8 mouse cellular contexts compared by ENCODE assay signal in the genomic region with DNA sequence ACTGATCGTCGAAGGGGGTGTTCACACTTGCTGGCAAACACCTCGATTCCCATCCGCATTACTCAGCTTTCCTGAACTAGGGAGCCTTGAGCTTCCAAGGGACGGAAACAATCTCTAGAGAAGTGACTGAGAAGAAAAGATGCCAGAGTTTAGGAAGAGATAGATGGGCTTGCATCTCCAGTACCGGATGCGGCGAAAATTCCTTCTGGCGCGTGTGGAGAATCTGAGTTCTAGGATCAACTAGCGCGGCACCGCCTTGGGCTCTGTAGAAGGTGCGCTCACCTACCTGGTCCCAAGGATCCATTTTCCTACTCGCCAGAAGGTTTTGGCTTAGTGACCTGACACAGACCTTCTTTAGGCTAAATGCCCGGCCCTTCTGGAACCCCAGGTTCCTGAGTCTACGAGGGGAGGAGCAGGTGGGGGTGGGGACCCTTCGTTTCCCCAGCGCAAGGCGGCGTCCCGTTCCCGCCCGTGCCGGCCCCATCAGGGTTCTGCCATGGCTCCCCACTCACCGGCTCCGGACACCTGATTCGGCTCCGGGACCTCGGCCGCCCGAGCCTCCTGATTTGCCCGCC. TPM values are rescaled to one million over a fixed set of nuclear protein-coding genes. Genes with fewer than 3 reads are reported as not detected.
DNase-seq lines count a peak whose midpoint lies in the region; ATAC-seq and TF ChIP-seq lines count a peak whose summit lies in the region.

No protein-coding gene starts in this region.

- H3K27me3 ChIP-seq in forebrain, embryonic 16.5 days (replicated peaks; ENCODE audit: control insufficient read depth, insufficient read depth, low read length), result peaks cover 63% of the 10 kb centered on the region
- peaks cover 100% of the 10 kb centered on the region for H3K27me3 ChIP-seq in liver, embryonic 15.5 days
- peaks cover 76% of the 10 kb centered on the region for H3K27me3 ChIP-seq in stomach, embryonic 15.5 days (replicated peaks)

- peak overlapping the region; percentile 68 for H3K4me3 ChIP-seq in lung, adult 2 months (replicated peaks; ENCODE audit: extremely low read depth, low read depth, low read length)
- H3K4me3 ChIP-seq in forebrain, embryonic 16.5 days (replicated peaks; ENCODE audit: low read length), result peak overlapping the region; percentile 25; the same call in 1 of the 2 replicates
- peak overlapping the region; percentile 48 for H3K4me3 ChIP-seq in liver, embryonic 15.5 days (replicated peaks)
- peak overlapping the region; percentile 60 for H3K4me3 ChIP-seq in stomach, embryonic 15.5 days (replicated peaks)

- no peak for ATAC-seq in forebrain, embryonic 16.5 days
- ATAC-seq in liver, embryonic 15.5 days (ENCODE audit: insufficient read depth), result no peak
- no peak for ATAC-seq in stomach, embryonic 15.5 days (ENCODE audit: insufficient read depth, low FRiP score, low read depth)

- H3K36me3 ChIP-seq in forebrain, embryonic 16.5 days (ENCODE audit: control insufficient read depth, insufficient read depth), result no peaks in the 10 kb centered on the region
- no peaks in the 10 kb centered on the region for H3K36me3 ChIP-seq in liver, embryonic 15.5 days (replicated peaks)
- H3K36me3 ChIP-seq in stomach, embryonic 15.5 days, result no peaks in the 10 kb centered on the region

- no peak overlapping the region for H3K27ac ChIP-seq in forebrain, embryonic 16.5 days (ENCODE audit: low read length)
- H3K27ac ChIP-seq in liver, embryonic 15.5 days (replicated peaks), result no peak overlapping the region
- peak overlapping the region; percentile 84 for H3K27ac ChIP-seq in stomach, embryonic 15.5 days

- peak overlapping the region; percentile 39 for H3K4me2 ChIP-seq in forebrain, embryonic 16.5 days (ENCODE audit: low read length)
- H3K4me2 ChIP-seq in liver, embryonic 15.5 days, result peak overlapping the region; percentile 57
- H3K4me2 ChIP-seq in stomach, embryonic 15.5 days, result peak overlapping the region; percentile 95

- no peak for TF ChIP-seq CTCF in lung, adult 2 months (IDR thresholded peaks at IDR 0.05; ENCODE audit: insufficient read depth, low read length)

- H3K9ac ChIP-seq in forebrain, embryonic 16.5 days (replicated peaks; ENCODE audit: low read depth, low read length), result no peak overlapping the region
- H3K9ac ChIP-seq in liver, embryonic 15.5 days, result no peak overlapping the region
- H3K9ac ChIP-seq in stomach, embryonic 15.5 days, result 0 out of 2 replicates have a peak overlapping the region, but pooled peaks have one; percentile 20

- DNase-seq in lung, adult 2 months, result no peak
- DNase-seq in lung, postnatal 25 days (ENCODE audit: low spot score), result no peak
- DNase-seq in urinary bladder, postnatal 25 days (ENCODE audit: low spot score), result no peak
- DNase-seq in right cerebral cortex, postnatal 36 days (ENCODE audit: low spot score in 2 of 2), result no peak
- DNase-seq in cerebellum, adult 11 months, result no peak

- peak; percentile 41; the same call in 1 of the 2 replicates for TF ChIP-seq POLR2A in lung, adult 2 months (IDR thresholded peaks at IDR 0.05; ENCODE audit: borderline replicate concordance, extremely low read depth, low read depth, low read length)

- 3% methylated on average over 33 of the region's 33 CpGs for WGBS in lung, adult 2 months
- under 1% methylated on average over 31 of the region's 33 CpGs for WGBS in forebrain, embryonic 16.5 days
- 1% methylated on average over 33 of the region's 33 CpGs for WGBS in liver, embryonic 15.5 days (ENCODE audit: insufficient replicate concordance)
- WGBS in stomach, embryonic 15.5 days, result under 1% methylated on average over 33 of the region's 33 CpGs

- H3K4me1 ChIP-seq in lung, adult 2 months (ENCODE audit: control insufficient read depth, insufficient read depth, low read length), result no peaks in the 10 kb centered on the region
- peaks cover 30% of the 10 kb centered on the region for H3K4me1 ChIP-seq in forebrain, embryonic 16.5 days (replicated peaks; ENCODE audit: control insufficient read depth, insufficient read depth, low read length)
- peaks cover 50% of the 10 kb centered on the region for H3K4me1 ChIP-seq in liver, embryonic 15.5 days (replicated peaks)
- peaks cover 32% of the 10 kb centered on the region for H3K4me1 ChIP-seq in stomach, embryonic 15.5 days

- H3K9me3 ChIP-seq in forebrain, embryonic 16.5 days (ENCODE audit: control insufficient read depth, low read length), result no peaks in the 10 kb centered on the region
- no peaks in the 10 kb centered on the region for H3K9me3 ChIP-seq in liver, embryonic 15.5 days (replicated peaks)
- H3K9me3 ChIP-seq in stomach, embryonic 15.5 days, result no peaks in the 10 kb centered on the region

RNA-seq across cellular contexts. Expression of a gene that starts 0.6 kb away (rescaled TPM):
- 257 and 302 TPM in 2 replicates for polyA plus RNA-seq in lung, adult 2 months (2012; rRNA removed)
- 0.47 and 0.68 TPM in 2 replicates for polyA plus RNA-seq in forebrain, embryonic 16.5 days (2015; fragmentation: Nextera tagmentation; extraction: Ambion mirVana)
- polyA plus RNA-seq in liver, embryonic 15.5 days (2015; fragmentation: Nextera tagmentation; extraction: Ambion mirVana), result 0.45 and 0.56 TPM in 2 replicates
- polyA plus RNA-seq in stomach, embryonic 15.5 days (2015; fragmentation: Nextera tagmentation; extraction: Ambion mirVana), result 6.0 and 6.6 TPM in 2 replicates

RNA-seq across cellular contexts. Expression of a gene that starts 18.4 kb away (rescaled TPM):
- not detected in 2 replicates for polyA plus RNA-seq in lung, adult 2 months (2012; rRNA removed)
- polyA plus RNA-seq in forebrain, embryonic 16.5 days (2015; fragmentation: Nextera tagmentation; extraction: Ambion mirVana), result not detected in 2 replicates
- not detected in 2 replicates for polyA plus RNA-seq in liver, embryonic 15.5 days (2015; fragmentation: Nextera tagmentation; extraction: Ambion mirVana)
- not detected in 2 replicates for polyA plus RNA-seq in stomach, embryonic 15.5 days (2015; fragmentation: Nextera tagmentation; extraction: Ambion mirVana)

RNA-seq across cellular contexts. Expression of a gene that starts 54.5 kb away (rescaled TPM):
- 79.5 and 80.4 TPM in 2 replicates for polyA plus RNA-seq in lung, adult 2 months (2012; rRNA removed)
- polyA plus RNA-seq in forebrain, embryonic 16.5 days (2015; fragmentation: Nextera tagmentation; extraction: Ambion mirVana), result 0.23 and 0.26 TPM in 2 replicates
- not detected in 2 replicates for polyA plus RNA-seq in liver, embryonic 15.5 days (2015; fragmentation: Nextera tagmentation; extraction: Ambion mirVana)
- polyA plus RNA-seq in stomach, embryonic 15.5 days (2015; fragmentation: Nextera tagmentation; extraction: Ambion mirVana), result 0.28 and 0.30 TPM in 2 replicates

Comparison
In these comparisons a context has a peak if more than half of its experiments do, and no peak if none do; other contexts are left out.
1. H3K4me2 ChIP-seq: peak in every context shown above with its lines; median percentile 95 in stomach, embryonic 15.5 days; 57 in liver, embryonic 15.5 days; 39 in forebrain, embryonic 16.5 days.
2. RNA of a gene that starts 0.6 kb away (polyA plus RNA-seq): 257 to 302 TPM in lung, adult 2 months; 6.0 to 6.6 TPM in stomach, embryonic 15.5 days, 0.47 to 0.68 TPM in forebrain, embryonic 16.5 days and 0.45 to 0.56 TPM in liver, embryonic 15.5 days; every median in the first group is over 10 times any median in the second.
3. RNA of a gene that starts 54.5 kb away (polyA plus RNA-seq): 79.5 to 80.4 TPM in lung, adult 2 months; 0.28 to 0.30 TPM in stomach, embryonic 15.5 days, 0.23 to 0.26 TPM in forebrain, embryonic 16.5 days and not detected in liver, embryonic 15.5 days; every median in the first group is over 10 times any median in the second.
4. Peak in every context shown above with its lines, with median percentiles within 50 percentile points of each other: H3K4me3 ChIP-seq.